In genomic region chr5:71654056-71654455, GRCm38 (mm10) we compare ENCODE assay signal across 24 mouse cellular contexts. TPM values are rescaled to one million over a fixed set of nuclear protein-coding genes. Genes with fewer than 3 reads are reported as not detected.
A peak's percentile ranks its signal among the peaks of the same experiment; 100 is the strongest.
DNase-seq lines count a peak whose midpoint lies in the region; ATAC-seq and TF ChIP-seq lines count a peak whose summit lies in the region.
"Had no signal": no experiment of that assay in that cellular context is flagged by ENCODE, and none has a peak within 500 bp of the region (broad histone marks: within the 10 kb centered on the region; RNA-seq: fewer than 3 reads in every experiment).

No protein-coding gene starts in this region.

- intact Hi-C loops in left cerebral cortex, adult 2 months (cut with DNase I): no loop called here

- no peaks in the 10 kb centered on the region for H3K36me3 ChIP-seq in forebrain, embryonic 14.5 days (ENCODE audit: control insufficient read depth, insufficient read depth, low read length)
- H3K36me3 ChIP-seq in forebrain, embryonic 12.5 days (replicated peaks): no peaks in the 10 kb centered on the region
- no peaks in the 10 kb centered on the region for H3K36me3 ChIP-seq in hindbrain, embryonic 12.5 days
- H3K36me3 ChIP-seq: forebrain, embryonic 10.5 days; G1E; heart, embryonic 10.5 days; hindbrain, embryonic 13.5 days had no signal

- no peaks in the 10 kb centered on the region for H3K9me3 ChIP-seq in forebrain, embryonic 14.5 days (replicated peaks; ENCODE audit: control insufficient read depth, low read length)
- H3K9me3 ChIP-seq in forebrain, embryonic 12.5 days: no peaks in the 10 kb centered on the region
- H3K9me3 ChIP-seq in hindbrain, embryonic 12.5 days (replicated peaks): no peaks in the 10 kb centered on the region
- H3K9me3 ChIP-seq: forebrain, embryonic 10.5 days; heart, embryonic 10.5 days; hindbrain, embryonic 13.5 days had no signal

- H3K4me1 ChIP-seq in forebrain, embryonic 14.5 days (ENCODE audit: control insufficient read depth, insufficient read depth, low read length): no peaks in the 10 kb centered on the region
- H3K4me1 ChIP-seq in forebrain, embryonic 12.5 days: peaks cover 16% of the 10 kb centered on the region; the same call in 1 of the 2 replicates
- peaks cover 10% of the 10 kb centered on the region; the same call in 1 of the 2 replicates for H3K4me1 ChIP-seq in hindbrain, embryonic 12.5 days

- no peak overlapping the region for H3K4me3 ChIP-seq in forebrain, embryonic 14.5 days (ENCODE audit: low read depth, low read length)
- H3K4me3 ChIP-seq in forebrain, embryonic 12.5 days (replicated peaks): no peak overlapping the region
- H3K4me3 ChIP-seq in left cerebral cortex, adult 2 months: peak overlapping the region; percentile 19; the same call in 1 of the 2 replicates
- H3K4me3 ChIP-seq in hindbrain, embryonic 12.5 days: no peak overlapping the region
- H3K4me3 ChIP-seq: forebrain, embryonic 10.5 days; heart, embryonic 10.5 days; hindbrain, embryonic 13.5 days had no signal

- 85% methylated on average over 5 of the region's 5 CpGs for WGBS in forebrain, embryonic 14.5 days
- 92% methylated on average over 5 of the region's 5 CpGs for WGBS in forebrain, embryonic 12.5 days
- 88% methylated on average over 5 of the region's 5 CpGs for WGBS in hindbrain, embryonic 12.5 days

- no peak for TF ChIP-seq CTCF in left cerebral cortex, adult 2 months (IDR thresholded peaks at IDR 0.05)

- peak; percentile 8 for DNase-seq in forebrain, embryonic 14.5 days (ENCODE audit: low spot score)
- DNase-seq in left cerebral cortex, adult 2 months (ENCODE audit: extremely low spot score in 1 of 2, low spot score in 2 of 2): no peak
- DNase-seq in left cerebral cortex, adult 8-10 months (ENCODE audit: low spot score in 2 of 2): no peak
- DNase-seq in right cerebral cortex, adult 2 months (ENCODE audit: low spot score in 2 of 2): peak; percentile 23 to 31
- DNase-seq in right cerebral cortex, postnatal 4 days: no peak
- DNase-seq: adrenal gland, adult 8-10 months; adrenal gland, postnatal 36 days; B cell, adult 2 months; cerebellum, adult 11-12 months; cerebellum, adult 9-10 months; cerebellum, postnatal 25 days; gastrocnemius, postnatal 10 days; heart, adult 18-20 months; heart, postnatal 10 days; heart, postnatal 4 days had no signal

- H3K27ac ChIP-seq in forebrain, embryonic 14.5 days (ENCODE audit: low read depth, low read length): no peak overlapping the region
- no peak overlapping the region for H3K27ac ChIP-seq in forebrain, embryonic 12.5 days
- H3K27ac ChIP-seq in left cerebral cortex, adult 2 months: peak overlapping the region; percentile 47; the same call in 1 of the 2 replicates
- H3K27ac ChIP-seq in hindbrain, embryonic 12.5 days: no peak overlapping the region
- H3K27ac ChIP-seq: forebrain, embryonic 10.5 days; heart, embryonic 10.5 days; hindbrain, embryonic 13.5 days; hindbrain, postnatal 0 days had no signal

- H3K4me2 ChIP-seq in forebrain, embryonic 14.5 days (ENCODE audit: low read length): no peak overlapping the region
- no peak overlapping the region for H3K4me2 ChIP-seq in forebrain, embryonic 12.5 days
- no peak overlapping the region for H3K4me2 ChIP-seq in hindbrain, embryonic 12.5 days (replicated peaks)
- H3K4me2 ChIP-seq: hindbrain, embryonic 13.5 days had no signal

- no peak overlapping the region for H3K9ac ChIP-seq in forebrain, embryonic 14.5 days (ENCODE audit: low read length)
- no peak overlapping the region for H3K9ac ChIP-seq in forebrain, embryonic 12.5 days
- no peak overlapping the region for H3K9ac ChIP-seq in hindbrain, embryonic 12.5 days
- H3K9ac ChIP-seq: hindbrain, embryonic 13.5 days had no signal

- no peaks in the 10 kb centered on the region for H3K27me3 ChIP-seq in forebrain, embryonic 14.5 days (replicated peaks; ENCODE audit: control insufficient read depth, insufficient read depth, low read length)
- peaks cover 32% of the 10 kb centered on the region for H3K27me3 ChIP-seq in forebrain, embryonic 12.5 days
- peaks cover 33% of the 10 kb centered on the region for H3K27me3 ChIP-seq in hindbrain, embryonic 12.5 days

- ATAC-seq in forebrain, embryonic 14.5 days: no peak
- ATAC-seq in forebrain, embryonic 12.5 days (ENCODE audit: low FRiP score): no peak
- ATAC-seq in hindbrain, embryonic 12.5 days (ENCODE audit: low FRiP score): no peak
- ATAC-seq: CD4-positive, CD25-positive, alpha-beta regulatory T cell, adult 4 months; forebrain, embryonic 16.5 days; hindbrain, postnatal 0 days had no signal

RNA-seq across cellular contexts. Expression of gene Gabrb1, which starts 3.9 kb away (rescaled TPM):
- 8.5 and 17.5 TPM in 2 replicates for polyA plus RNA-seq in forebrain, embryonic 14.5 days (2014; fragmentation: Nextera tagmentation; extraction: Ambion mirVana)
- polyA plus RNA-seq in forebrain, embryonic 12.5 days (2016; fragmentation: Nextera tagmentation; extraction: Ambion mirVana): 1.6 and 2.0 TPM in 2 replicates
- total RNA-seq in left cerebral cortex, adult 2 months (2021): 10 to 100 TPM; 92.5 to 95.1 TPM
- 100 to 1,000 TPM in 1 of 4 experiments, 10 to 100 TPM in 3; 82.8 to 100 (median 89.7) TPM for total RNA-seq in left cerebral cortex, adult 8-10 months (2022)
- polyA plus RNA-seq in hindbrain, embryonic 12.5 days (2016; fragmentation: Nextera tagmentation; extraction: Ambion mirVana): 1.8 and 2.6 TPM in 2 replicates
- polyA plus RNA-seq: G1E had no signal

RNA-seq across cellular contexts. Expression of gene Gabra4, which starts 4.1 kb away (rescaled TPM):
- polyA plus RNA-seq in forebrain, embryonic 14.5 days (2014; fragmentation: Nextera tagmentation; extraction: Ambion mirVana): 13.2 and 17.4 TPM in 2 replicates
- 3.7 and 4.5 TPM in 2 replicates for polyA plus RNA-seq in forebrain, embryonic 12.5 days (2016; fragmentation: Nextera tagmentation; extraction: Ambion mirVana)
- total RNA-seq in left cerebral cortex, adult 2 months (2021): 100 to 1,000 TPM in 1 of 2 experiments, 10 to 100 TPM in 1; 93.8 to 117 TPM
- total RNA-seq in left cerebral cortex, adult 8-10 months (2022): 100 to 1,000 TPM in 3 of 4 experiments, 10 to 100 TPM in 1; 96.0 to 117 (median 108) TPM
- 2.4 TPM in 2 replicates for polyA plus RNA-seq in hindbrain, embryonic 12.5 days (2016; fragmentation: Nextera tagmentation; extraction: Ambion mirVana)
- total RNA-seq: heart, adult 18-20 months had no signal
- polyA plus RNA-seq: CD4-positive, CD25-positive, alpha-beta regulatory T cell, adult 4 months; G1E had no signal

Comparison
In these comparisons a context has a peak if more than half of its experiments do, and no peak if none do; other contexts are left out.
1. DNase-seq: peak in forebrain, embryonic 14.5 days (single experiment) and right cerebral cortex, adult 2 months (2 of 2); none in left cerebral cortex, adult 2 months (0 of 2), left cerebral cortex, adult 8-10 months (0 of 2) and right cerebral cortex, postnatal 4 days (single experiment).